Mouse (Mus musculus) B cell, adult 2 months (primary cell): ENCODE results near the gene Tacr1.
"Not testable (repeated sequence)": the region's sequence is repeated elsewhere in the genome, so short reads cannot be mapped to it uniquely, and the experiment has no call there.

Source experiments
- DNase-seq, 2 experiments: peaks; one replicate each; pipeline ENCODE4 v3.0.0; 2022

Gene Tacr1

DNA sequence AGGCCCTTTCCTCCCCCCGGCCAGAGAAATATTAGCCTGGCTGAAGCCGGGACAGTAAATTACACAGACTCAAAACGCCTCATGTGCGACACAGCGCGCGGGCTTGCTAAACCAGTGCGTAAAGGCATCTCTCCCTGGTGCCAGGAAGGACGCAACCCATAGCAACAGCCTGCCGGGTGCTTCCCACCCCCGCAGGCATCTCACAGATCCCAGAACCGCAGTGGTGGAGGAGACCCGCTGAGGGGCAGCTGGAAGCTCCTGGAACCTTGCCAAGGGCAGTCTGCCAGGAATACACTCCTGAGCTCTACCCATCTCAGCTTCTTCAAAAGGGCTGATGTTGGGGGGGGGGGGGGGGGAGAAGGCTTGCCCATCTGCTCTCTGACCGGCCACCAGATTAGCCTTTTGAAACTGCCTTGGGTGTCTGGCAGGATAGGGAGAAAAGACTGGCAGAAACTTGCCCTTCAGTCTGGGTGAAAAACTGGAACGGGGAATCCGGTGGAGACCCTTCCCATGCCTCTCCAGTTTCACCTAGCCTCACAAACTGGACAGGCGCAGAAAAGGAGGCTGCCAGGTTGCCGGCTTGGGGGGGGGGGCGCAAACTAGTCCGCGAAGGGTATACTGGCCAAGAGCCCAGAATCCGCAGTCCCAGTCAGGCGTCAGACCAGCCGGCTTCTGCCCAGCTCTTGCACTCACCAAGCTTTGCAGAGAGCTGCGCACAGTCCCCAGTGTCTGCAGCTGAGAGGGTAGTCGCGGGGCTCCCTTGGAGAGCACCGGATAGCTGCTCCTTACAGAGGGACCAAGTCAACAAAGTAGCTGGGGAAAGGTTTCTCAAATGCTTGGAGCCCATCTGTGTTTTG is at the start of gene Tacr1:
Gene Tacr1, plus strand, starts transcription at position 740 of the 857 bp plus-strand sequence.
- DNase-seq = no peak

DNA sequence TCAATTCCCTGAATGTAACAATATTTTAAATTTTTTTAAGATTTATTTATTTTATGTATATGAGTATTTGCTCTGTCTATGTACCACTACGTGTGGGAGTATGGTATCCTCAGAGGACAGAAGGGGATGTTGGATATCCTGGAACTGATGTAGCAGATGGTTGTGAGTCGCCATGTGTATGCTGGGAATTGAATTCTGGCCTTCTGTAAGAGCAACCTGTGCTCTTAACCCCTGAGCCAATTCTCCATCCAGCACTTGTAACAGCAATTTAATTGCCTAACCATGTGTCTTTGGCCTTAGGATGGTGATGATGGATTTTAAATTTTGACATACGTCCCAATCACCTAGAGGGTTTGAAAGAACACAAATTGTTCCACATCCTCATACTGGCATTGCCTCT is 26.0 kb upstream of the Tacr1 start:
- no peak for DNase-seq

DNA sequence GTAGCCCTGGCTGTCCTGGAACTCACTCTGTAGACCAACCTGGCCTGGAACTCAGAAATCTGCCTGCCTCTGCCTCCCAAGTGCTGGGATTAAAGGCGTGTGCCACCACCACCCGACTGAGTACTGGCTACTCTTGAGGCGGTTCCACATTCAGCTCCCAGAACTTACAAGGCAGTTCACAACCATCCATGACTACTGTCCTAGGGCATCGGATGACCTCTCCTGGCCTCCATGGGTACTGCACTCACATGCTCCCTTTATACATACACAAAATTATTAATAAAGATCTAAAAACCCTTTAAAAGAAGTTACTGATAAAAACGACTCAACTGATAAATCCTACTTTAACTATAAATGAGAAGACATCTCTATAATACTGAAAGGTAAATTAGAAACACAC is 18.6 kb upstream of the Tacr1 start:
- no peak for DNase-seq

DNA sequence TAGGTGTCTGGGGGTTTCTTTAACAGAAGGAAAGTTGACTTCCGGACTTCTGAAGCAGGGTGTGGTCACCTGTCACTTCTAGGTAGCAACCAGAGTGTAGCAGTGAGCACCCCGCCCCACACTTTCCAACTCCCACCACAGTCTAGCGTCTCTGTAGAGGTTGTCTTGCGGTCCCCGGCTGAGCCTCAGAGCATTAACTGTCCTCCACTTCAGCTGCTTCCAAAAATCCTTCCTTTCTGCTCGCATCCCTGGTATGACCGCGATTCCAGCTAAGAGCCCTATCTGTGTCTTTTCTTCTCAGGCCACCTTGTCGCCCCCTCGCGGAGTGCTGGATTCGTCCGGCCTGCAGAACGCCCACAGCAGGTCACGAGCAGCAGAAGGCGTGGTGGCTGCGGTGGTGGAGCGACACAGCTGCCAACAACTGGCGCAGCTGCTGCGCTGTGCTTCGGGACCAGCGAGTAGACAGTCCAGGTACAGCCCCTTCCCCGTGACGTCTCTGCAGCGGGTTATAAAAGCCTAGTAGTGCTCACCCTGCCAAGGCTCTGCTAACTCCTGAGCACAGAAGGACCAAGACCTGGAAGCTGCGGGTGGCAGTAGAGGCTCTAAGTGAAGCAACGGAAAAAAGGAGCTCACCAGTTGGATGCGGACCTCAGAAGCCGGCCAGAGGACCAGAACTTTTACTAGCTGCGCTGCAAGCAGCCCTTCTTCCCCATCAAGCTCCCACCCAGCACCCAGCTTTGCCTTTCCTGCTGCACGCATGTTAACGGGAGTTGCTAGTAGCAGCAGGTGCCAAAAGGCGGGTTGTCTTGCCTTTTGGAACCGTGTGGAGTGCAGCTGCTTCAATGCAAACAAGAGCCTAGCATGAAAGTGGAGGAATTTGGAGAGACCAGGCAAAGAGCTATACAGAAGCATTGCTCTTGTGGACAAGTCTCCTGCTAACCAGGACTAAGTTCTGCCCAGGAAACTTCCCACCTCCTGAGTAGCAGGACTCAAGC is 664 bp downstream of the Tacr1 start:
- no peak for DNase-seq

DNA sequence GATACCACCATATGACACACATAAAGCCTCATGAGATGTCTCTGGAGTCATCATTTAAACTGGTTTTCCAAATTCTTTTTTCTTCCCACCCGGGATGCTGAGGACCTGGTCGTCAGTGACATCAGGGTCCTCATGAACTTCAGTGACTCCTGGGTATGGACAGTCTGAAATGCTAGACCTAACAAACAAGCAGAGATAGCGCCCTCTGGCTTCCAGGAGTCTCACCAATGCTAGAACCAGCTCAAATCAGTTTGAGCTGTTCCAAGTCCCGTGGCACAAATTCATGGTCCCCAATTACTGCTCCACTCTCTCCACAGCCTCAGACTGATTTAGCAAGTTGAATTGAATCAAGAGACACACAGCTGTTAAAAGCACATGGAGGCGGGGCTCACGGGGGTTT is 16.2 kb downstream of the Tacr1 start:
- no peak for DNase-seq

DNA sequence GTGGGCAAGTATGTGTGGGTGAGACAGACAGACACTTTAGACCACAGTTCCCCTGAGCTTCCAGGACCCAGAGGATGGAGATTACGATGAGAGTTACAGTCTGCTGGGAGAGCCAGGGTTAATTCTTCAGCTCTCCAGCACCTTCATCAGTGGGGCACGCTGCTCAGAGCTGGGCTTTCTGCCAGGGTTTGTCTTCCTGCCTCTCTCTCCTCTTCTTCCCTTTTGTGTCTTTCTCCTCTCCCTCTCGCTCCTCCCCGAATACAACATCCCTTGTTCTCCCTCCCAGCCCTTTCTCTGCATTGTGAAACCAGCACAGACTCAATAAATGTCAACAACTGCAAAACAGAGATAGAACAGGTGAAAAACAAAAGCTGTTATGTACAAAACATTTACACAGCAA is 18.1 kb downstream of the Tacr1 start:
- DNase-seq = no peak

DNA sequence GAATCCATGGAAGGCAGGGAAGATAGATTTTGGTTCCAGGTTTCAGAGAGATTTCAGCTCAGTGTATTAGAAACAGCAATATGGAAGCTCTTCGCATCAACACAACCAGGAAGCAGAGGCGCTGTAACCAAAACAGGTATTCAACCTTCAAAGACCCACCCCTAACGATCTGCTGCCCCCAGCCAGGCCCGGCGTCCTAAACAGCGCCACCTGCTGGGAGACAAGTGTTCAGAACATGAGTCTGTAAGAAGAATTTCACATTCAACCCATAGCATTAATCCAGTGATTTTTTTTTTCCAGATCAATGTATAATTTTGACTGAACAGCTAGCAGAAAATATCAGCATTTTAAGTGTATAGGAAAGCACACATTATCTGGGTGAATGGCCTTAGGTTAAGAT is 26.8 kb downstream of the Tacr1 start:
- DNase-seq = no peak

DNA sequence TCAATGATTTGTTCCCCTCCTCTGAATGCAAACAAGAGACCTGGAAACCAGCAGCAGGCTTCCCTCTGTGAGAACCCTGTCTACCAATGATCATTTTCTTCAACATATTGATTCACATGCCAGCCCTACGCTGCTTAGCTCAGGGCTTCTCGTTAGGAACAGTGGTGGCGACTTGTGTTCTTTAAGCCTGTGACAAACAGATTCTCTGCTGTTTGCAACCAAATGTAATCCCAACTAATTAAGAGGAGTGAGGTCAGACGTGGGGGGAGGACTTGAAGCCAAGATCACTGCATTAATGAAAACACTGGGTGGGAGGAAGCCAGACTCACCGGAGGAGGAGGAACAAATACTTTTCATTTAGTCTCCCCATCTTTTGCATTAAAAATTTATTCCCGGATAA is 27.6 kb downstream of the Tacr1 start:
- DNase-seq = no peak

DNA sequence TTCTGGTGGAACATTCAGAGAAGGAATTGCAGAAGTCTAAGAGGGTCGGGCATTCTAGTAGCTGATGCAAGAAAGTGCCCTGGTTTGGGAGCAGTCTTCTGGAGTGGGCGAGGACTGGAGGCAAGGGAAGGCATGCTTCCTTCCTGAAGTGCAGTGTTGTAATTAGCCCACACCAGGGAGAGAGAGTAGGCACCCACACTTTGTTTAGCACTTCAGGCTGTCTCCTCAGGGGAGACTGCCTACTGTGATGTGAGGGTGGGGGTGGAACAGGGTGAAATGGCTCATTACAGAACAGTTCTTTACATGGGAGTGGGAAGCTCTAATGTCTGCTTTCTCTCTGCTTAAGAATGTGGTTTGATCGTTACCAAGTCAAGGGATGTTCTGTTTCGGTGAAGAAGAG is 35.0 kb downstream of the Tacr1 start:
- DNase-seq = no peak

DNA sequence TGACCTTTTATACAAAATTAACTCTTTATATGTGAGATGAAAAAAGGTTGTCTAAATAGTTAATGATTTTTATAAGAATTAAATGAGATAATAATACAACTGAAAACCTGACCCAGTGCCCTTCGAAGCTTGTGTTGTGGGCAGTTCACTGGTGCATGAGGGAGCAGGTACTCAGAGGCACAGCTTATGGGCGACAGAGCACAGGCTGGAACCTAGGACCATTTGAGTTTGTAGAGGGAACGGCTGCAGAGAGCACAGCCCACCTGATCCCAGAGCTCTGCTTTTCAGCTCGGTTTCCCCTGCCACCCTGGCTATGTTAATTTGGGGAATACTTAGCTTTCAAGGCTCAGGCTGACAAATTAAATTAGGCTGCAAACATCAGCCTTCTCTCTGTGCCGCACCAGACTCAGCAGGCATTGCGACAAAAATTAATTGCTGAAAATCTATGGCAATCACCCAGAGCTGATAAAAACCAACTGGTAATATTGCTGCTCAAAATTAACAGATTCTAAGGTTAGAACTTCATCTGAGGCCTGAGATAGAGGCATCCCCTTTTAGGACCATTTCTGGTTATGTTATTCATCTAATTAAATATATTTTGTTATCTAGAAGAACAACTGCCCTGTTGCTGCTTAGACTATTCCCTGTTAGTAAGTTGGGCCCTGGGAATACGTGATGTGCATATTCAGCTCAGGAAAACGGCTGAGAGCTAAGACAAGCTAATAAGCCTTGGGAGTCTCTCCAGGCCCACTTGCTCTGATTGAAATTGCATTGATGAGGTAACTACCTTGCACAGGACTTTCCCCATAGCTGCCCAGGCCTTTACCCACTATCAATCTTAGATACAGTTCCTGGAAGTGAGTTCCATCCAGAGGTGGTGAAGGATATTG is 50.3 kb downstream of the Tacr1 start:
- not testable (repeated sequence) for DNase-seq

DNA sequence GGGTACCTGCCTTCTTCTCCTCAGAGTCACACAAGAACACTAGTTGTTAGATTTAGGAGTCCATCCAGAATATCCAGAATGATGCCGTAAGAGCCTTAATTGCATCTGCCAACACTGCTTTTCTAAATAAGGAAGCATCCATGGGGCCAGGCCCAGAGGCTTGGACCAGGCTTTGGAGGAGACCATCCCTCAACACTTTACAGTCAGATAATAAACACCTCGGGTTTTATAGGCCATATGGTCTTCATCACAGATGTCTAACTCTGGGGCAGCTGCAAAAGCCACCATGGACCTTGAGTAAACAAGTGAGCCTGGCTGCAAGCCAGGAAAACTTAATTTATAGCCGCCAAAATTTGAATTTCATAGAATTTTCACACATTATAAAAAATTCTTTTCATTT is 53.1 kb downstream of the Tacr1 start:
- no peak for DNase-seq

DNA sequence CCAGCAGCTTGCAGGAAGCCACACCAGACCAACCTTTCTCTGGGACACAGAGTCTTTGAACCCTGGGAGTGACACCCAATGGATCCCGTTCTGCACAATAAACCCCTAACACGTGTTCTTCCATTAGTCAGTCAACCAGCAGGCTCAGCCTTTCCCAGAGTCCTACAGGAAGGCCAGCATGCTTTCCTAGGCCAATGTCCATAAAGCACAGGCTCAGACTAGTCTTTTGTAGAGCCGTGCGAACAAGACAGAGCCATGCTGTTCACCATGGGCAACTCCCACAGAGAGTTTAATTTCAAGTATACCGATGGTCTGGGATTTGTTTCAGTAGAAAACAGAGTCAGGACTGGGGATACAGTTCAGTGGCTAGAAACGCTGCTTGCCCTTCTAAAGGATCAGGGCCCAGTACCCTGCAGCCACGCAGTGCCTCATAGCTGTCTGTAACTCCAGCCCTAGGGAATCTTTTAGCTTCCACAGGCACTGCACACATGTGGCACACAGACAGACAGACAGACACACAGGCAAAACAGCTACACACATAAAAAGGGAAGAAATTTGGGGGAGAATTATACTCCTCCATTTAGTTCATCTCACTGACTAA is 55.1 kb downstream of the Tacr1 start:
- DNase-seq = no peak

DNA sequence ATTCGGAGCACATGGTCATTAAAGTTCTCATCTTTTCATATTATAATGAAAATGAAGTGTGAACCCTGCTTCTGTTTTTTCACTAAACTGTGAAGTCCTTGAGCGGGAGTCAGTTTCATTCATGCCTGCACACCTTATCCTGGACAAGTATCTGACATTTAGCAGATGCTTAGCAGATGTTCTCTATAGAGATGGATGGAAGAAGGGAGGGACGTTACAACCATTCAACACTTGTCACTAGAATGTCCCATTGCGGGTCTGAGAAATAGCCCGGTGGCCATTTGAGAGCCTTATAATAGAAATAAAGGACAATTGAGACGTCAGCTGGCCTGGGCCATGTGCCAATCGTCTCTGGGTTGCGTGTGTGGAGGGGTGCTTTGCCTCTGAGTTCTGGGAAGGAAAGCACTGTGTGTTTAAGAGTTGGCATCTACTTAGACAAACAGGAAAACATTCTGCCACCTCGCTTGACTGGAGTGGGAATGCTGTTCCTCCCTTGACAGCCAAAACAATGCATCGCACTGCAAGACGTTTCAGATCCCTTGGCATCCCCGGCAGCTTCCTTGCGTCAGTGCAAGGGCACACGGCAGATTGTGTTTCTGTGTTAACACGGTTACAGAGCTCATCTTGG is 56.7 kb downstream of the Tacr1 start:
- no peak for DNase-seq

DNA sequence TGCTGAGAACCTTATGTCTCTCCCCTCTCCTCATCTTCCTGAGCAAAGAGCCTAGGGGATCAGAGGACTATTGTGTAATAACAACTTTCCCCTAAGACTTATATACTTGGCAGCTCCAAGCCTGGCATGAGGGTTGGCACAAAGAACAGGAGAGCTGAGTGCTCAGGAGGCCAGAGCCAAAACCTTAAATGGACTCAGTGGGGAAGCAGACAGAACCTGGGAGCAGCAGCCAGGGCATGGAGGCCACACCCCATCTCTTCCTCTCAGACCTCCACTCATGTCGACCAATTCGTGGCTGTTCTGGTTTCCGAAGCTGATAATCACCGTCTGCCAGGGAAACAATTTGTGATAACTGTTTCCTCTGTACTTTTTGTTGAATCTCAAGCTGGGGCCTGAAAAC is 61.0 kb downstream of the Tacr1 start:
- DNase-seq = no peak

DNA sequence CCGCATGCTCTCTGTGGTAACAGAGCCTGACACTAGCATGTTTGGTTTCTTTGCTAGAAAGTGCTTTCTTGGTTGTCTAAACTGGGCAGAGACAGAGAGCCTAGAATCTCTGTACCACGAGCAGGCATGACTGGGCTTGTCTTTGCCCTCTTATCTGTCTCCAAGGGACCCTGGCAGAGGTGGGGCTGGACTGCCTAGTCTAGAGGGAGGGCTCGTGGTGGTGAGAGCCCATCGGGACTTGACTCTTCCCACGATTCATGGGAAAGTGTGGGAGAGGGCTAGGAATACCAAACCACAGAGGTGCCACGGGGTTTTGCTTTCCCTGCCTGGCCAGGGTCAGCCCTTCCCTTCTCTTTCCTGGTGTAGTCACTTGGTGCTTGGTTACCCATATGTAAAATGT is 72.3 kb downstream of the Tacr1 start:
- DNase-seq = no peak

DNA sequence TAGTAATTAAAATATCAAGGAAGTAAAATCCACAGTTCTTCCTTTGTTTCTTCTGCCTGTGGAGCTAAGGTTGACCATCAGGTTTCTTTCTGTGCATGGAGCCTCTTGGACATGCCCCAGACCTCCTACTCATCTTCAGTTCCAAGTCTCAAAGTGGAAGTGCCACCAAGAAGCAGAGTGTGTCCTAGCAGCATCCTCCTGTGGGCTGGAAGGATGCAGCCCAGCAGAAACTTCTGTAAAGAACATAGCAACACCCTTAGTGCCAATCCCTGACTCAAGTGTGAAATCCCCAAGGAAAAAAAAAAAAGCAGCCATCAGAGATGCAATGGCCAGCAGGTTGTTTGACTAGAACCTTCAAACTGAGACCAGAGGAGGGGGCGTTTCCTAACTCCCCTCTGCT is 81.7 kb downstream of the Tacr1 start:
- DNase-seq = no peak

DNA sequence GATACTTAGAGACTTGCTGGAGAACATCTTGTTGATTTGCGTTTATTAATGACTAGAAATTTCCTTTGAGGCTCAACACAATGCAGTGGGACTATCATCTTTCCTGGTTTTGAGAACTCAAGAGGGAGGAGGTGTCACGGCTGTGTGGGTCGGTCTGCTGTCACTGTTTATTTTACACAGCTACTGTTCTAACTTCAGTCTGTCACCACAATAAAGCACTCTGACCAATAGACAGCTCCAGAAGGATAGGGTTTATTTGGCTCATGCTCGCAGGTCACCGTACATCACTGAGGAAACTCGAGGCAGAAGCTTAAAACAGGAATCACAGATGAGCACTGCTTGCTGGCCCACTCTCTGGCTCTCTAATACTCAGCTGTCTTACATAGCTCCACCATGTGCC is 92.3 kb downstream of the Tacr1 start:
- no peak for DNase-seq

DNA sequence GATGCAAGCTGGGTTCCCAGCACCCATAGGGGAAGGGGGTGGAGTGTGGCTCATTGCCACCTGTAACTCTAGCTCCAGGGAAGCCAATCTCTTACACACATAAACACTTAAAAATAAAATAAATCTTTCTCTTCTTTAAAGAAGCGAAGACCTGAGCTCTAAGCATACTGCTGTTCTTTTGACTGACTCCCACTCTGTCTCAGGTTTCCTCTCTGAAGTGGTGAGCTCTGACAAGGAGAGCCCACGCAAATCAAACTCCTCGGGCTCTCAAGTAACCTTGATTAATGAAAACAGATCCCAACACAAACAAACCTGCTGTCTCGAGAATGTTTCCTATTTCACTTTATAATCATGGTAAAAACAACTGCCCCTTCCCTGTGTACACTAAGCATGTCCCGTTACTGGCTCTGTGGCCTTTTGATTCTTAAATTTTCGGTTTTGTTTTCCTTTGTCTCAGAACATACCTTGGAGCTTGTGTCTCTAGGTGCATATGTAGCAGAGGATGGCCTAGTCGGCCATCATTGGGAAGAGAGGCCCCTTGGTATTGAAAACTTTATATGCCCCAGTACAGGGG is 108.8 kb downstream of the Tacr1 start:
- no peak for DNase-seq

DNA sequence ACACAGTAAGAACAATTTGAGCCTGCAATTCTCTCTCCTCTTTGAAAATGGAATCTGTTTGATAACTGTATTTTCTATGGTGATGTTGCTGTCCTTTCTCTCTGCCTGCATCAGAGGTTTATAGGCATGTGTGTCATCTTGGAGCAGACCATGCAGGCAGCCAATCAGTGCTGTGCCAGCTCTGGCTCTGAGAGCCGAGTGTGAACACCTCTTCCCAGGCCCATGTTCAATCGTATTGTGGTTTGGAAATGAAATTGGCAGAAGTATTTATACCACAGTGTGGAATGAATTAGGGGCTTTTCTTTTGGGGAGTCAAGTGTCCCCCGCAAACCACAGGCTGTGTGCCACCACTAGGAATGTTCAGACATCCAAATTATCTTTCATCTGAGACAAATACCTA is 117.5 kb downstream of the Tacr1 start:
- DNase-seq = no peak

DNA sequence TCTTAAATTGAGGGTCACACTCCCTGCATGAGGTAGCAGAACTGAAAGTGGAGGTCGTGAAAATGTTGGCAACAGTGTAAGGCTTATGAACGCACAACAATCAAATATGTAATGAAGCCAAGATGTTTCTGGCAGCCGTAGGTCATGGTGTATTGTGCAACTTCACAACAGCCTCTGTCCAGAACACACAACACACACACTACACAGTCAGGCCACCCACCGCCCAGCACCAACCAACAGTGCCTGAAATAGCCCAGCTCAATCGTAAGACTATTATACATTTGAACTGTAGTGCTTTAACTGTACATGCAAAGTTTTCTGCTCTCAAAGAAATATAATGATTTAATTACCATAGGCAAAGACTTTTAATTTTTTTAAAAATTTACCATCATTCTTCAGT is 120.4 kb downstream of the Tacr1 start:
- no peak for DNase-seq

DNA sequence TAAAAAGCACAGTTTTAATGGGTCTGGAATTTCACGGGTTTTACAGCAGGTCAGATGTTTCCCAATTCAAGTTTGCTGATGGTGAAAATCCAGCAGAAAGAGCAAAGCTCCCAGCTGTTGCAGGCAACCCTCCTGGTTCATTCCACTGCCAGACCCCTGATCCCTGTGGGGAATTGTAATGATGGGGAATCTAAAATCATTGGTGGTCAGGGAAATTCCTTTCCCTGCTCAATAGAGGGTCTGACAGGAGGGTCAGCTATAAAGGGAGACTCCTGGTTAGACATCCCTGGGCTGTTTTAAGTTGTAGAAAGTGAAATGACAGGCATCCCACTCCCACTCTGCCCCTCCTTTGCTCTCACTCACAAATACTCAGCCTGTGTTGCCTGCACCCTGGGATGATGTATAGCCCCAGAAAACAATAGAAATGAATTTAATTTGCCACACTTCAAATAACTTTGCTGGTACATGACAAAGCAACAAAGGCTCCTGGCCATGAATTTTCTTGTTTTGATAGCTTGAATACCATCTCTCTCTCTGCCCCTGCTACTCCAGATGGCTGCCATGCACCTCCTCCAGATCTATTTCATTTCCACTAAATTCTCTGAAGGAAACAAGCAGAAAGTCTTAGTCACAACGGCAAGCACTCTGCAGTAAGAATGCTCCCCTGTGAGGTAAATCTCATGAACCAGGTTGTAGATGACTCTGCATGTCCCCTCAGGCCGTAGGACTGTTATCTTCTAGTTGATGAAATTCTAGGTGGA is 123.2 kb downstream of the Tacr1 start:
- no peak for DNase-seq
